Mouse (Mus musculus): Measurements from ENCODE around the gene Ykt6.

- TF ChIP-seq GATA1 (IDR thresholded peaks at IDR 0.05; ENCODE audit: low read length): no peak
- no peak for TF ChIP-seq TAL1 (IDR thresholded peaks at IDR 0.05; ENCODE audit: low read length)
Observed at GRCm38 (mm10) chr11:5998472-5998871, 43.0 kb downstream of the Ykt6 start.
